Mouse (Mus musculus) olfactory bulb, adult 2 months (tissue): ENCODE results near the gene Rdh1.

Experiments used
- CTCF ChIP-seq: fragments of 200-500 bp; IDR thresholded peaks from 2 replicates; pipeline ENCODE4 v1.5.1; 2012; ENCODE audit warnings: low read depth, mild to moderate bottlenecking, low read length, moderate library complexity; ENCODE audit not compliant: insufficient read depth
- POLR2A ChIP-seq: fragments of 200-500 bp; IDR thresholded peaks from 2 replicates; pipeline ENCODE4 v1.6.1; 2012; ENCODE audit warnings: mild to moderate bottlenecking, low read depth, low read length, moderate library complexity; ENCODE audit not compliant: insufficient read depth

- TF ChIP-seq POLR2A (no peak), CTCF (no peak)
Measured at GRCm38 (mm10) chr10:127751548-127751947, 8.0 kb upstream of the Rdh1 start, which contains the start of gene Gpr182.
